Mouse (Mus musculus): ENCODE results near the gene Dnajb2. TPM values are rescaled to one million over a fixed set of nuclear protein-coding genes. Genes with fewer than 3 reads are reported as not detected.
"Not testable (repeated sequence)": the region's sequence is repeated elsewhere in the genome, so short reads cannot be mapped to it uniquely, and the experiment has no call there.

Dnajb2 gene
- polyA plus RNA-seq, 1 experiment = 23.8 TPM

- Histone ChIP-seq H3K9ac (ENCODE audit: low read depth, poor library complexity, severe bottlenecking) (no peak overlapping the region), H3K4me3 (ENCODE audit: low read depth, low read length) (no peak overlapping the region)
- TF ChIP-seq CTCF (IDR thresholded peaks at IDR 0.05; ENCODE audit: low read depth, low read length) (no peak), EP300 (IDR thresholded peaks at IDR 0.05; ENCODE audit: insufficient read depth, low read depth, low read length) (no peak), POLR2A (IDR thresholded peaks at IDR 0.05; ENCODE audit: insufficient read depth, low read length) (no peak)
Observed at GRCm38 (mm10) chr1:75229158-75229557, 7.0 kb upstream of the Dnajb2 start.

GRCm38 (mm10) chr1:75230335-75230994 lies 5.7 kb upstream of the Dnajb2 start:
- Histone ChIP-seq H3K4me3 (ENCODE audit: low read depth, low read length) (no peak overlapping the region), H3K9me3 (replicated peaks; ENCODE audit: control insufficient read depth, insufficient read depth, low read length, poor library complexity, severe bottlenecking) (no peaks in the 10 kb centered on the region), H3K27me3 (ENCODE audit: control insufficient read depth, insufficient read depth, low read length, poor library complexity, severe bottlenecking) (no peaks in the 10 kb centered on the region), H3K27ac (ENCODE audit: insufficient read depth, low read length) (no peak overlapping the region), H3K36me3 (ENCODE audit: control insufficient read depth, insufficient read depth, low read length, poor library complexity, severe bottlenecking) (no peaks in the 10 kb centered on the region), H3K4me1 (ENCODE audit: control insufficient read depth, insufficient read depth, low read length) (peaks cover 10% of the 10 kb centered on the region), H3K9ac (ENCODE audit: low read depth, poor library complexity, severe bottlenecking) (no peak overlapping the region)
- TF ChIP-seq CTCF (IDR thresholded peaks at IDR 0.05; ENCODE audit: low read depth, low read length) (no peak), EP300 (IDR thresholded peaks at IDR 0.05; ENCODE audit: insufficient read depth, low read depth, low read length) (no peak), POLR2A (IDR thresholded peaks at IDR 0.05; ENCODE audit: insufficient read depth, low read length) (no peak)

More at GRCm38 (mm10) chr1:75229158-75229557, 7.0 kb upstream of the Dnajb2 start:
- no peaks in the 10 kb centered on the region for H3K36me3 ChIP-seq (ENCODE audit: control insufficient read depth, insufficient read depth, low read length, poor library complexity, severe bottlenecking)
- H3K27me3 ChIP-seq (ENCODE audit: control insufficient read depth, insufficient read depth, low read length, poor library complexity, severe bottlenecking) = no peaks in the 10 kb centered on the region
- H3K4me1 ChIP-seq (ENCODE audit: control insufficient read depth, insufficient read depth, low read length) = peaks cover 11% of the 10 kb centered on the region
- H3K9me3 ChIP-seq (replicated peaks; ENCODE audit: control insufficient read depth, insufficient read depth, low read length, poor library complexity, severe bottlenecking) = no peaks in the 10 kb centered on the region
- H3K27ac ChIP-seq (ENCODE audit: insufficient read depth, low read length) = no peak overlapping the region

GRCm38 (mm10) chr1:75231224-75231623 lies 5.0 kb upstream of the Dnajb2 start:
- H3K9ac ChIP-seq (ENCODE audit: low read depth, poor library complexity, severe bottlenecking) = no peak overlapping the region
- no peaks in the 10 kb centered on the region for H3K9me3 ChIP-seq (replicated peaks; ENCODE audit: control insufficient read depth, insufficient read depth, low read length, poor library complexity, severe bottlenecking)
- H3K27ac ChIP-seq (ENCODE audit: insufficient read depth, low read length) = no peak overlapping the region
- no peaks in the 10 kb centered on the region for H3K27me3 ChIP-seq (ENCODE audit: control insufficient read depth, insufficient read depth, low read length, poor library complexity, severe bottlenecking)
- peaks cover 10% of the 10 kb centered on the region for H3K4me1 ChIP-seq (ENCODE audit: control insufficient read depth, insufficient read depth, low read length)
- TF ChIP-seq POLR2A (IDR thresholded peaks at IDR 0.05; ENCODE audit: insufficient read depth, low read length) (no peak), CTCF (IDR thresholded peaks at IDR 0.05; ENCODE audit: low read depth, low read length) (no peak), EP300 (IDR thresholded peaks at IDR 0.05; ENCODE audit: insufficient read depth, low read depth, low read length) (no peak)
- no peak overlapping the region for H3K4me3 ChIP-seq (ENCODE audit: low read depth, low read length)
- no peaks in the 10 kb centered on the region for H3K36me3 ChIP-seq (ENCODE audit: control insufficient read depth, insufficient read depth, low read length, poor library complexity, severe bottlenecking)

GRCm38 (mm10) chr1:75231664-75232152 lies 4.5 kb upstream of the Dnajb2 start, which contains the start of gene A630095N17Rik:
TSS of gene A630095N17Rik (minus strand) at chr1:75232102.
- no peaks in the 10 kb centered on the region for H3K9me3 ChIP-seq (replicated peaks; ENCODE audit: control insufficient read depth, insufficient read depth, low read length, poor library complexity, severe bottlenecking)
- H3K9ac ChIP-seq (ENCODE audit: low read depth, poor library complexity, severe bottlenecking) = no peak within 1 kb of the TSS
- H3K4me1 ChIP-seq (ENCODE audit: control insufficient read depth, insufficient read depth, low read length) = peaks cover 10% of the 10 kb centered on the region
- no peak within 1 kb of the TSS for H3K27ac ChIP-seq (ENCODE audit: insufficient read depth, low read length)
- no peaks in the 10 kb centered on the region for H3K27me3 ChIP-seq (ENCODE audit: control insufficient read depth, insufficient read depth, low read length, poor library complexity, severe bottlenecking)
- no peak for TF ChIP-seq CTCF (IDR thresholded peaks at IDR 0.05; ENCODE audit: low read depth, low read length)
- TF ChIP-seq EP300 (IDR thresholded peaks at IDR 0.05; ENCODE audit: insufficient read depth, low read depth, low read length) = no peak
- no peak for TF ChIP-seq POLR2A (IDR thresholded peaks at IDR 0.05; ENCODE audit: insufficient read depth, low read length)
- no peaks in the 10 kb centered on the region for H3K36me3 ChIP-seq (ENCODE audit: control insufficient read depth, insufficient read depth, low read length, poor library complexity, severe bottlenecking)
- H3K4me3 ChIP-seq (ENCODE audit: low read depth, low read length) = no peak within 1 kb of the TSS

- not testable (repeated sequence) for H3K27me3 ChIP-seq (ENCODE audit: control insufficient read depth, insufficient read depth, low read length, poor library complexity, severe bottlenecking); H3K4me3 ChIP-seq (ENCODE audit: low read depth, low read length); H3K9ac ChIP-seq (ENCODE audit: low read depth, poor library complexity, severe bottlenecking); H3K4me1 ChIP-seq (ENCODE audit: control insufficient read depth, insufficient read depth, low read length); H3K27ac ChIP-seq (ENCODE audit: insufficient read depth, low read length); H3K36me3 ChIP-seq (ENCODE audit: control insufficient read depth, insufficient read depth, low read length, poor library complexity, severe bottlenecking); H3K9me3 ChIP-seq (replicated peaks; ENCODE audit: control insufficient read depth, insufficient read depth, low read length, poor library complexity, severe bottlenecking)
- peak; percentile 15 for TF ChIP-seq CTCF (IDR thresholded peaks at IDR 0.05; ENCODE audit: low read depth, low read length)
Observed at GRCm38 (mm10) chr1:75232489-75232888, 3.7 kb upstream of the Dnajb2 start.

- H3K36me3 ChIP-seq (ENCODE audit: control insufficient read depth, insufficient read depth, low read length, poor library complexity, severe bottlenecking) = no peaks in the 10 kb centered on the region
- no peaks in the 10 kb centered on the region for H3K9me3 ChIP-seq (replicated peaks; ENCODE audit: control insufficient read depth, insufficient read depth, low read length, poor library complexity, severe bottlenecking)
- TF ChIP-seq EP300 (IDR thresholded peaks at IDR 0.05; ENCODE audit: insufficient read depth, low read depth, low read length) = no peak
- peak; percentile 74 for TF ChIP-seq CTCF (IDR thresholded peaks at IDR 0.05; ENCODE audit: low read depth, low read length)
- TF ChIP-seq POLR2A (IDR thresholded peaks at IDR 0.05; ENCODE audit: insufficient read depth, low read length) = no peak
- no peak overlapping the region for H3K4me3 ChIP-seq (ENCODE audit: low read depth, low read length)
- no peak overlapping the region for H3K27ac ChIP-seq (ENCODE audit: insufficient read depth, low read length)
- peaks cover 4% of the 10 kb centered on the region for H3K4me1 ChIP-seq (ENCODE audit: control insufficient read depth, insufficient read depth, low read length)
- no peaks in the 10 kb centered on the region for H3K27me3 ChIP-seq (ENCODE audit: control insufficient read depth, insufficient read depth, low read length, poor library complexity, severe bottlenecking)
- no peak overlapping the region for H3K9ac ChIP-seq (ENCODE audit: low read depth, poor library complexity, severe bottlenecking)
Observed at GRCm38 (mm10) chr1:75234606-75235005, 1.6 kb upstream of the Dnajb2 start.
